Mouse (Mus musculus): ENCODE measurements around the gene Gm14632.
"Not testable (repeated sequence)": the region's sequence is repeated elsewhere in the genome, so short reads cannot be mapped to it uniquely, and the experiment has no call there.

Gm14632 gene

DNA sequence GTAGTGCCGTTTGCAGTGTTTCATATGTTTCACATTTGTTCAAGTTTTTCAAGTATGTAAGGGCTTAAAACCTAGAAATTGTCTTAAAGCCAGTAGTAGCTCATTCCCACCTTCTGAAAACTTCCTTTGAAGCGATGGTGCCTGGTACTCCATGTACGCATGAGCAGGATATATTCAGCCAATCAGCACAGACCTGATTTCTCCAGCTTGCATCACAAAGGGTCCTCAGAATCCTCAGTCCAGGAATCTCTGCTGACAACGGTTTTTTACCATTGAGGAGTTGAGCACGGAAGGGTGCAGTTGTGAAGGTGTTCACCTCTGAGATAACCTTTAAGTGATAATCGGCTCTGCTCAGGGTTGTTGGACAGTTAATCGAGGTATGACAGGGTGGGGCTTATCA, at the start of gene Gm14632:
Gene Gm14632, plus strand, starts transcription at position 301 of the 400 bp plus-strand sequence.
- not testable (repeated sequence) for DNase-seq

Measured in lung, adult 18-20 months (tissue).